ENCODE assay signal across 7 mouse cellular contexts in genomic region chr16:10639111-10639889, GRCm38 (mm10).
DNase-seq lines count a peak whose midpoint lies in the region; ATAC-seq and TF ChIP-seq lines count a peak whose summit lies in the region.

No protein-coding gene starts in this region.

- no peaks in the 10 kb centered on the region for H3K36me3 ChIP-seq in lung, embryonic 15.5 days
- H3K36me3 ChIP-seq in embryonic facial prominence, embryonic 10.5 days (replicated peaks): no peaks in the 10 kb centered on the region

- TF ChIP-seq POLR2A in lung, adult 2 months (IDR thresholded peaks at IDR 0.05; ENCODE audit: borderline replicate concordance, extremely low read depth, low read depth, low read length): no peak

- no peak for DNase-seq in lung, adult 2 months
- peak; percentile 61 to 75 for DNase-seq in kidney, postnatal 36 days
- peak; percentile 62 for DNase-seq in thymus, postnatal 14 days
- no peak for DNase-seq in right cerebral cortex, adult 18-20 months
- DNase-seq in embryonic facial prominence, embryonic 10.5 days (ENCODE audit: low spot score): no peak

- H3K9ac ChIP-seq in lung, embryonic 15.5 days: no peak overlapping the region

- H3K9me3 ChIP-seq in lung, embryonic 15.5 days: no peaks in the 10 kb centered on the region
- no peaks in the 10 kb centered on the region for H3K9me3 ChIP-seq in embryonic facial prominence, embryonic 10.5 days

- 0 out of 2 replicates have a peak overlapping the region, but pooled peaks have one; percentile 50 for H3K27ac ChIP-seq in lung, embryonic 15.5 days
- H3K27ac ChIP-seq in embryonic facial prominence, embryonic 10.5 days (replicated peaks): no peak overlapping the region; the same call in 1 of the 2 replicates

- H3K4me3 ChIP-seq in lung, embryonic 15.5 days: no peak overlapping the region
- H3K4me3 ChIP-seq in lung, adult 2 months (replicated peaks; ENCODE audit: extremely low read depth, low read depth, low read length): no peak overlapping the region
- H3K4me3 ChIP-seq in embryonic facial prominence, embryonic 10.5 days: no peak overlapping the region

- no peak for TF ChIP-seq CTCF in lung, adult 2 months (IDR thresholded peaks at IDR 0.05; ENCODE audit: insufficient read depth, low read length)

- no peak overlapping the region for H3K4me2 ChIP-seq in lung, embryonic 15.5 days

- H3K4me1 ChIP-seq in lung, embryonic 15.5 days: peaks cover 18% of the 10 kb centered on the region
- H3K4me1 ChIP-seq in lung, adult 2 months (ENCODE audit: control insufficient read depth, insufficient read depth, low read length): peaks cover 4% of the 10 kb centered on the region; the same call in 1 of the 2 replicates
- H3K4me1 ChIP-seq in embryonic facial prominence, embryonic 10.5 days: peaks cover 27% of the 10 kb centered on the region

- 0 out of 2 replicates have a peak, but pooled peaks have one; percentile 37 for ATAC-seq in lung, embryonic 15.5 days (ENCODE audit: borderline replicate concordance, extremely low read depth, low FRiP score, low TSS enrichment)
- ATAC-seq in common myeloid progenitor, adult 5-6 weeks (replicated peaks; ENCODE audit: low read depth, poor library complexity, severe bottlenecking): peak; percentile 70

- no peaks in the 10 kb centered on the region for H3K27me3 ChIP-seq in lung, embryonic 15.5 days
- H3K27me3 ChIP-seq in embryonic facial prominence, embryonic 10.5 days (replicated peaks; ENCODE audit: low read depth, poor library complexity, severe bottlenecking): no peaks in the 10 kb centered on the region

- WGBS in lung, embryonic 15.5 days: 60% methylated on average over 13 of the region's 13 CpGs
- WGBS in lung, adult 2 months: 52% methylated on average over 13 of the region's 13 CpGs
- WGBS in embryonic facial prominence, embryonic 10.5 days: 80% methylated on average over 13 of the region's 13 CpGs

Comparison
In these comparisons a context has a peak if more than half of its experiments do, and no peak if none do; other contexts are left out.
1. DNase-seq: peak in kidney, postnatal 36 days (2 of 2) and thymus, postnatal 14 days (single experiment); none in lung, adult 2 months (single experiment), right cerebral cortex, adult 18-20 months (single experiment) and embryonic facial prominence, embryonic 10.5 days (single experiment).